Mouse (Mus musculus): ENCODE measurements around the gene Gnb1.

GRCm38 (mm10) chr4:155482733-155483540 lies 8.2 kb upstream of the Gnb1 start:
- TF ChIP-seq CTCF (conservative IDR thresholded peaks at IDR 0.05; ENCODE audit: low read length): no peak
- TF ChIP-seq NANOG (IDR thresholded peaks at IDR 0.05; ENCODE audit: borderline replicate concordance, low read length): no peak
